Mouse (Mus musculus) bone marrow macrophage, adult 2 months (primary cell): ENCODE measurements at regions not wholly inside any gene's neighbourhood (a gene's known extent, or its start where the extent isn't known, plus 50 kb on each side); places are given as distances from the start of the nearest gene placed in this dataset.

Experiments used
- CTCF ChIP-seq: IDR thresholded peaks from 2 replicates; pipeline ENCODE4 v1.5.1; 2012; ENCODE audit warnings: low read depth, mild to moderate bottlenecking, low read length, moderate library complexity
- POLR2A ChIP-seq: IDR thresholded peaks from 2 replicates; pipeline ENCODE4 v1.6.1; 2012; ENCODE audit warnings: mild to moderate bottlenecking, low read depth, low read length, borderline replicate concordance

GRCm38 (mm10) chr7:68415890-68416289, 142.3 kb downstream of the Fam169b start:
- TF ChIP-seq CTCF = no peak
- TF ChIP-seq POLR2A = no peak
